Mouse (Mus musculus) liver, embryonic 16.5 days (tissue): Measurements from ENCODE around the gene Rsc1a1. TPM values are rescaled to one million over a fixed set of nuclear protein-coding genes. Genes with fewer than 3 reads are reported as not detected.

Source experiments
- ATAC-seq: fragments of 200-750 bp; cut with Nextera tagmentation; 2 replicates; pipeline ENCODE4 v1.8.0; 2017; ENCODE audit warnings: low read depth, mild to moderate bottlenecking, moderate number of reproducible peaks, moderate library complexity
- H3K27ac ChIP-seq: fragments of 300-500 bp; sonication (generic); 2 replicates; pipeline ENCODE4 v1.5.1; 2014; ENCODE audit warnings: mild to moderate bottlenecking, low read length
- H3K27me3 ChIP-seq: fragments of 300-500 bp; sonication (generic); 2 replicates; pipeline ENCODE4 v1.6.1; 2014; ENCODE audit warnings: low read depth, low read length, mixed read lengths; ENCODE audit not compliant: control insufficient read depth, insufficient read depth
- H3K36me3 ChIP-seq: fragments of 300-500 bp; sonication (generic); 2 replicates; pipeline ENCODE4 v1.6.1; 2014; ENCODE audit warnings: mild to moderate bottlenecking; ENCODE audit not compliant: control insufficient read depth, insufficient read depth
- H3K4me1 ChIP-seq: fragments of 300-500 bp; sonication (generic); 2 replicates; pipeline ENCODE4 v1.6.1; 2014; ENCODE audit warnings: low read depth, low read length, mixed read lengths; ENCODE audit not compliant: control insufficient read depth
- H3K4me2 ChIP-seq: fragments of 300-500 bp; sonication (generic); 2 replicates; pipeline ENCODE4 v1.6.1; 2014; ENCODE audit warnings: low read depth, low read length, mixed read lengths
- H3K4me3 ChIP-seq: fragments of 300-500 bp; sonication (generic); 2 replicates; pipeline ENCODE4 v1.5.1; 2014; ENCODE audit warnings: low read depth, mild to moderate bottlenecking, low read length
- H3K9ac ChIP-seq: fragments of 300-500 bp; sonication (generic); 2 replicates; pipeline ENCODE4 v1.6.1; 2014; ENCODE audit warnings: low read depth, low read length
- H3K9me3 ChIP-seq: fragments of 300-500 bp; sonication (generic); replicated peaks from 2 replicates; pipeline ENCODE4 v1.6.1; 2016; ENCODE audit warnings: low read length; ENCODE audit not compliant: control insufficient read depth
- whole genome bisulfite sequencing: fragments of 180-500 bp; shearing (Covaris S2); extraction: QIAGEN DNeasy Blood & Tissue Kit; methylation state at CpG from one replicate; pipeline ENCODE4 v1.1.7; 2014; ENCODE audit not compliant: insufficient replicate concordance; 5-methylcytosine and 5-hydroxymethylcytosine counted together
- polyA plus RNA-seq: library from polyadenylated mRNA; unstranded; fragments of >200 nt; fragmentation: Nextera tagmentation; extraction: Ambion mirVana; gene quantifications from 2 replicates; pipeline ENCODE4 v1.2.1, GENCODE M21; 2015

Rsc1a1 gene
- polyA plus RNA-seq, 1 experiment from 2014 or later, result not detected

GRCm38 (mm10) chr4:141653813-141654212, 31.6 kb downstream of the Rsc1a1 start:
- no peak for ATAC-seq
- Histone ChIP-seq H3K27ac (no peak overlapping the region), H3K27me3 (no peaks in the 10 kb centered on the region), H3K4me2 (no peak overlapping the region), H3K36me3 (no peaks in the 10 kb centered on the region), H3K9me3 (no peaks in the 10 kb centered on the region), H3K9ac (no peak overlapping the region), H3K4me3 (no peak overlapping the region), H3K4me1 (peaks cover 11% of the 10 kb centered on the region; the same call in 1 of the 2 replicates)
- WGBS, result 87% methylated on average over 13 of the region's 13 CpGs

- H3K4me2 ChIP-seq, result no peak overlapping the region
- H3K9ac ChIP-seq, result no peak overlapping the region
- H3K27ac ChIP-seq, result no peak overlapping the region
- ATAC-seq, result no peak
- 56% methylated on average over 8 of the region's 8 CpGs for WGBS
- H3K36me3 ChIP-seq, result no peaks in the 10 kb centered on the region
- no peak overlapping the region for H3K4me3 ChIP-seq
- peaks cover 11% of the 10 kb centered on the region; the same call in 1 of the 2 replicates for H3K4me1 ChIP-seq
- no peaks in the 10 kb centered on the region for H3K9me3 ChIP-seq
- no peaks in the 10 kb centered on the region for H3K27me3 ChIP-seq
These were observed 32.4 kb downstream of the Rsc1a1 start for GRCm38 (mm10) chr4:141653044-141653443.

GRCm38 (mm10) chr4:141651944-141652343, 33.5 kb downstream of the Rsc1a1 start:
- H3K4me2 ChIP-seq, result no peak overlapping the region
- no peak overlapping the region for H3K9ac ChIP-seq
- ATAC-seq, result no peak
- no peak overlapping the region for H3K27ac ChIP-seq
- H3K36me3 ChIP-seq, result no peaks in the 10 kb centered on the region
- H3K27me3 ChIP-seq, result no peaks in the 10 kb centered on the region
- WGBS, result 85% methylated on average over 10 of the region's 10 CpGs
- no peaks in the 10 kb centered on the region for H3K9me3 ChIP-seq
- peaks cover 9% of the 10 kb centered on the region; the same call in 1 of the 2 replicates for H3K4me1 ChIP-seq
- no peak overlapping the region for H3K4me3 ChIP-seq

- Histone ChIP-seq H3K4me2 (no peak overlapping the region), H3K4me1 (peaks cover 4% of the 10 kb centered on the region; the same call in 1 of the 2 replicates), H3K9ac (no peak overlapping the region), H3K36me3 (no peaks in the 10 kb centered on the region), H3K27me3 (no peaks in the 10 kb centered on the region), H3K27ac (no peak overlapping the region), H3K9me3 (no peaks in the 10 kb centered on the region), H3K4me3 (no peak overlapping the region)
- 79% methylated on average over 6 of the region's 6 CpGs for WGBS
- ATAC-seq, result no peak
These were observed 34.1 kb downstream of the Rsc1a1 start for GRCm38 (mm10) chr4:141651286-141651685.

- Histone ChIP-seq H3K27me3 (no peaks in the 10 kb centered on the region), H3K9ac (no peak overlapping the region), H3K27ac (no peak overlapping the region), H3K36me3 (no peaks in the 10 kb centered on the region), H3K4me2 (no peak overlapping the region), H3K4me3 (no peak overlapping the region), H3K4me1 (no peaks in the 10 kb centered on the region; the same call in 1 of the 2 replicates), H3K9me3 (no peaks in the 10 kb centered on the region)
- WGBS, result 69% methylated on average over 6 of the region's 6 CpGs
- ATAC-seq, result no peak
These were observed 36.2 kb downstream of the Rsc1a1 start for GRCm38 (mm10) chr4:141649244-141649643.

- no peaks in the 10 kb centered on the region for H3K9me3 ChIP-seq
- 79% methylated on average over 5 of the region's 5 CpGs for WGBS
- no peak overlapping the region for H3K4me3 ChIP-seq
- no peak overlapping the region for H3K27ac ChIP-seq
- no peak overlapping the region for H3K9ac ChIP-seq
- no peaks in the 10 kb centered on the region for H3K27me3 ChIP-seq
- H3K4me1 ChIP-seq, result no peaks in the 10 kb centered on the region; the same call in 1 of the 2 replicates
- H3K4me2 ChIP-seq, result no peak overlapping the region
- no peaks in the 10 kb centered on the region for H3K36me3 ChIP-seq
- no peak for ATAC-seq
These were observed 37.1 kb downstream of the Rsc1a1 start for GRCm38 (mm10) chr4:141648262-141648661.

- ATAC-seq, result no peak
- no peak overlapping the region for H3K27ac ChIP-seq
- H3K4me3 ChIP-seq, result no peak overlapping the region
- no peaks in the 10 kb centered on the region for H3K27me3 ChIP-seq
- no peak overlapping the region for H3K4me2 ChIP-seq
- no peaks in the 10 kb centered on the region for H3K36me3 ChIP-seq
- no peaks in the 10 kb centered on the region for H3K4me1 ChIP-seq
- no peak overlapping the region for H3K9ac ChIP-seq
- 78% methylated on average over 3 of the region's 3 CpGs for WGBS
- no peaks in the 10 kb centered on the region for H3K9me3 ChIP-seq
These were observed 38.2 kb downstream of the Rsc1a1 start for GRCm38 (mm10) chr4:141647187-141647586.

- peaks cover 3% of the 10 kb centered on the region; the same call in 1 of the 2 replicates for H3K36me3 ChIP-seq
- 74% methylated on average over 8 of the region's 8 CpGs for WGBS
- H3K27me3 ChIP-seq, result no peaks in the 10 kb centered on the region
- no peak overlapping the region for H3K4me3 ChIP-seq
- H3K4me1 ChIP-seq, result no peaks in the 10 kb centered on the region; the same call in 1 of the 2 replicates
- H3K4me2 ChIP-seq, result no peak overlapping the region
- H3K27ac ChIP-seq, result no peak overlapping the region
- H3K9me3 ChIP-seq, result no peaks in the 10 kb centered on the region
- H3K9ac ChIP-seq, result no peak overlapping the region
- no peak for ATAC-seq
These were observed 39.4 kb downstream of the Rsc1a1 start for GRCm38 (mm10) chr4:141645988-141646387.

- 68% methylated on average over 7 of the region's 7 CpGs for WGBS
These were observed 42.1 kb downstream of the Rsc1a1 start for GRCm38 (mm10) chr4:141643118-141643855.

More at GRCm38 (mm10) chr4:141643118-141643855, 42.1 kb downstream of the Rsc1a1 start:
- Histone ChIP-seq H3K36me3 (peaks cover 3% of the 10 kb centered on the region; the same call in 1 of the 2 replicates), H3K9me3 (no peaks in the 10 kb centered on the region), H3K4me2 (no peak overlapping the region), H3K4me1 (no peaks in the 10 kb centered on the region; the same call in 1 of the 2 replicates), H3K9ac (no peak overlapping the region), H3K4me3 (no peak overlapping the region), H3K27ac (no peak overlapping the region), H3K27me3 (no peaks in the 10 kb centered on the region)
- no peak for ATAC-seq
